Mouse (Mus musculus) G1E (cell line): ENCODE measurements around the gene Prmt2.

Source experiments
- CTCF ChIP-seq: IDR thresholded peaks from 2 replicates; pipeline ENCODE4 v1.5.1; 2012; ENCODE audit warnings: low read depth, low read length, inconsistent platforms, mixed read lengths
- POLR2AphosphoS5 ChIP-seq: IDR thresholded peaks from 2 replicates; pipeline ENCODE4 v1.6.1; 2012; ENCODE audit warnings: low read depth, low read length, inconsistent platforms; ENCODE audit not compliant: insufficient replicate concordance

DNA sequence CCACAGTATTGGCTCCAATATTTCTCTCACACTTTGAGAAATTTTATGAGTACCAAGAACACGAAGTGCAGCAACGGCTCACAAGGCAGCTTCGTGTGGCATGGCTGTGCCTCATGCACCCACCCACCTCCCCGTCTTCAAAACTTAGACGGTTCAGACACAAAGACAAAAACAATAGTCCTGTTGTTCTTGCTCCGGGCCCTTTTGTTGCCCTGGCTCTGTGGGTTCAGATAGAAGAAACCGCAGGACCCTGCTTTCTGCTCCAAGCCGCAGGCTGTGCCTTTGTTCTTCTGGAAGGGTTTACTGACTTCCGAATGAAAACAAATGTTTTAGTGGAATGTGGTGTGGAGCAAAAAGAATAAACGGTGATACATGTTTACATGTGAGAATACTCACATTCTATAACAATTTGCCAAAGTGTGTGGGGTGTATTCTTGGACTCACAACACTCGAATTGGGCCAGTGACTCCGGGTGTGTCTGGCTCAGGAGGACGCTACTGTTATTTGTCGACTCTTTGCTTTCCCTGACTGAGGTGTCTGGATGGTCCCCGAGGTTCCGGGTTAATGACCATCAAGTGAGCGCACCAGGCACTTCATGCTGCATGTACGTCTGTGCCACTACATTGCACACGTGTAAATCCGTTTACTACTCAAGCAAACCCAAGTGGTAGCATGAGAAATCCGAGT is 10.4 kb upstream of the Prmt2 start:
- TF ChIP-seq CTCF (no peak), POLR2AphosphoS5 (no peak)
